Mouse (Mus musculus) heart, embryonic 16.5 days (tissue): ENCODE measurements around the gene Ivd. TPM values are rescaled to one million over a fixed set of nuclear protein-coding genes. Genes with fewer than 3 reads are reported as not detected.

Experiments
- ATAC-seq: fragments of 200-750 bp; cut with Nextera tagmentation; replicated peaks from 2 replicates; pipeline ENCODE4 v1.8.0; 2017; ENCODE audit warnings: moderate number of reproducible peaks; ENCODE audit not compliant: insufficient read depth, low FRiP score; ENCODE audit errors: extremely low read depth
- H3K27ac ChIP-seq: fragments of 300-500 bp; sonication (generic); 2 replicates; pipeline ENCODE4 v1.5.1; 2014; ENCODE audit warnings: mild to moderate bottlenecking, low read length, control low read depth, moderate library complexity
- H3K27me3 ChIP-seq: fragments of 300-500 bp; sonication (generic); 2 replicates; pipeline ENCODE4 v1.6.1; 2014; ENCODE audit warnings: low read length, mixed read lengths; ENCODE audit not compliant: control insufficient read depth, insufficient read depth
- H3K36me3 ChIP-seq: fragments of 300-500 bp; sonication (generic); 2 replicates; pipeline ENCODE4 v1.6.1; 2014; ENCODE audit not compliant: control insufficient read depth, insufficient read depth
- H3K4me1 ChIP-seq: fragments of 300-500 bp; sonication (generic); 2 replicates; pipeline ENCODE4 v1.6.1; 2014; ENCODE audit warnings: low read length, mixed read lengths; ENCODE audit not compliant: control insufficient read depth, insufficient read depth
- H3K4me2 ChIP-seq: fragments of 300-500 bp; sonication (generic); 2 replicates; pipeline ENCODE4 v1.6.1; 2014; ENCODE audit warnings: low read depth, mild to moderate bottlenecking, control low read depth, low read length
- H3K4me3 ChIP-seq: fragments of 300-500 bp; sonication (generic); 2 replicates; pipeline ENCODE4 v1.5.1; 2014; ENCODE audit warnings: mild to moderate bottlenecking, control low read depth, low read length
- H3K9ac ChIP-seq: fragments of 300-500 bp; sonication (generic); 2 replicates; pipeline ENCODE4 v1.6.1; 2014; ENCODE audit warnings: low read length, control low read depth
- H3K9me3 ChIP-seq: fragments of 300-500 bp; sonication (generic); replicated peaks from 2 replicates; pipeline ENCODE4 v1.6.1; 2016; ENCODE audit warnings: low read length; ENCODE audit not compliant: control insufficient read depth
- WGBS: fragments of 180-500 bp; shearing (Covaris S2); extraction: QIAGEN DNeasy Blood & Tissue Kit; methylation state at CpG from one replicate; pipeline ENCODE4 v1.1.7; 2014; 5-methylcytosine and 5-hydroxymethylcytosine counted together
- polyA plus RNA-seq: library from polyadenylated mRNA; unstranded; fragments of >200 nt; fragmentation: Nextera tagmentation; extraction: Ambion mirVana; gene quantifications from 2 replicates; pipeline ENCODE4 v1.2.1, GENCODE M21; 2015

The Ivd gene
- polyA plus RNA-seq, 1 experiment from 2014 or later = 97.4 TPM

DNA sequence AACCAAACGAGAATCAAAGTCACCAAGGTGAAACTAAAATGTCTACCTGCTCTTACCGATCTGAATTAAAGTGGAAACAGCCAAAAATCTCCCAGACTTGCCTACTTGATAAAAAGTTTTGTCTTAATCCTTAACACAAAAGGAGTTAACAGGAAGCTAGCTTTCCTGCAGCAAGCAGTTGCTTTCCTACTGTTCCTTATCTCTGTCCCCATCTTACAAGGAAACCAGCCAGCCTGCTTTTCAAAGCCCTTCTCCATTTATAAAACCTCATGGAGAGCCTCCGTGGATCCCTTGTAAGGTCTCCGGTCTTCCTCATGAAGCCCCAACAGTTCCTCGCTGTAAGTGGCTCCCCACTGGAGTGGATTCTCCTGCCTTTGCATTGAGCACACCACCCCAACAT lies 23.4 kb upstream of the Ivd start:
- WGBS = 40% methylated on average over 5 of the region's 5 CpGs

DNA sequence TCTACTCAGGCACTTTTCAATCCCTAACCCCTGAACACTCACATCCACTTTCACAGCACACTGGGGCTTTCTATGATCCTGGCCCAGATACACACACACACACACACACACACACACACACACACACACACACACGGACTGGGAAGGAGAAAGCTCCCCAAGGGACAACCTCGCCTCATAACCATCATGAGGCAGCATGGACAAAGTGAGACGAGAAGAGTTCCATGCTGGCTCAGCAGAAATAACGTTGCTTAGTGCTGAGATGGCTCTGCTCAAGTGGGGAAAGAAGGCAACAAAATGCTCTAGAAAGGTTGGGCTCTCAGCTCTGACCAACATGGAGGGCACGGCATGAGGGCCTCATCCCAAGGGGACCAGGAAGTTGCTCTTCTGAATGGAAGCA lies 20.6 kb upstream of the Ivd start:
- Histone ChIP-seq H3K9me3 (peaks cover 3% of the 10 kb centered on the region; the same call in 1 of the 2 replicates), H3K27me3 (no peaks in the 10 kb centered on the region), H3K9ac (no peak overlapping the region), H3K27ac (no peak overlapping the region), H3K4me1 (peaks cover 6% of the 10 kb centered on the region; the same call in 1 of the 2 replicates), H3K36me3 (no peaks in the 10 kb centered on the region), H3K4me3 (no peak overlapping the region), H3K4me2 (no peak overlapping the region)
- 71% methylated on average over 5 of the region's 5 CpGs for WGBS
- no peak for ATAC-seq

More for the DNA sequence above, 23.4 kb upstream of the Ivd start:
- ATAC-seq = no peak
- Histone ChIP-seq H3K36me3 (peaks cover 6% of the 10 kb centered on the region; the same call in 1 of the 2 replicates), H3K9ac (no peak overlapping the region), H3K27ac (no peak overlapping the region), H3K27me3 (no peaks in the 10 kb centered on the region), H3K9me3 (no peaks in the 10 kb centered on the region), H3K4me3 (no peak overlapping the region), H3K4me2 (no peak overlapping the region), H3K4me1 (peaks cover 5% of the 10 kb centered on the region; the same call in 1 of the 2 replicates)

DNA sequence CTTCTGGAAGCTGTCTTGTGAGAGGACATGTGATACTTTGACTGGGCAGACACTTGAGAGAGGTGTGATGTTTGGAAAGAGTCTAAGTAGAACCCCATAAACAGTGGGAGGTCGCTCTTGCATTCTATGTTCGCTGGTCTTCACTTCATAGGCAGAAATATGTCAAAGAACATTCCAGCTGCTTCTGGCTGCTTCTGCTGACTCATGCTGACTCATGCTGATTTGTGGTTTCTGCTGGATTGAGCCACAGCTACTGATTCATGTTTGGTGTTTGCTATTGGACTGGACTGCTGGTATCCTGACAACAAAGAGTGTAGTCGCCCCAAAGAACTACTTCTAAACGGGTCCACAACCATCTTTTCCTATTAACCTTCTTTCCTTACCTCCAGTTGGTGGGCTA lies 20.0 kb upstream of the Ivd start:
- Histone ChIP-seq H3K9ac (no peak overlapping the region), H3K36me3 (no peaks in the 10 kb centered on the region), H3K27me3 (no peaks in the 10 kb centered on the region), H3K4me3 (no peak overlapping the region), H3K4me1 (peaks cover 7% of the 10 kb centered on the region; the same call in 1 of the 2 replicates), H3K4me2 (no peak overlapping the region), H3K27ac (no peak overlapping the region), H3K9me3 (peaks cover 3% of the 10 kb centered on the region; the same call in 1 of the 2 replicates)
- 84% methylated on average over 4 of the region's 4 CpGs for WGBS
- ATAC-seq = no peak

DNA sequence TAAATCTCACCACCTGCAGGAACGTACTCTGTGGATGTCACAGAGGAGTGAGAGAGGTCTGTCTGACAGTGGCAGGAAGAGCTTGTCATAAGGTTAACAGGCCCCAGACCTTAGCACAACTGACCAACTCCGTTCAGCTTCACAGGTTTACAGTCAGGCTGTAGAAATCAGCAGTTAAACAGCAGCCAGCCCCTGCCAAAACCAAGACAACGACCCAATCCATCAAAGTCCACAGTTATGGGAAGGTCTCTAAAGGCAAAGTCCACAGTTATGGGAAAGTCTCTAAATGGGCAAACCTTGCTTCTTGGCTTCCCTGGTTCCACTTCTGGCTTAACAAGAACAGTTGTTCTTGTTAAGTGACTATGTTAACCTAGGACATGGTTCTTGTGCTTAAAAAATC lies 17.3 kb upstream of the Ivd start:
- H3K4me3 ChIP-seq = no peak overlapping the region
- no peak overlapping the region for H3K9ac ChIP-seq
- H3K36me3 ChIP-seq = no peaks in the 10 kb centered on the region
- ATAC-seq = no peak
- peaks cover 3% of the 10 kb centered on the region; the same call in 1 of the 2 replicates for H3K9me3 ChIP-seq
- H3K4me2 ChIP-seq = no peak overlapping the region
- no peak overlapping the region for H3K27ac ChIP-seq
- H3K27me3 ChIP-seq = no peaks in the 10 kb centered on the region
- 0 out of 2 replicates have a peak, but pooled peaks cover 2% of the 10 kb centered on the region for H3K4me1 ChIP-seq
- WGBS = 68% methylated on average over 3 of the region's 3 CpGs

DNA sequence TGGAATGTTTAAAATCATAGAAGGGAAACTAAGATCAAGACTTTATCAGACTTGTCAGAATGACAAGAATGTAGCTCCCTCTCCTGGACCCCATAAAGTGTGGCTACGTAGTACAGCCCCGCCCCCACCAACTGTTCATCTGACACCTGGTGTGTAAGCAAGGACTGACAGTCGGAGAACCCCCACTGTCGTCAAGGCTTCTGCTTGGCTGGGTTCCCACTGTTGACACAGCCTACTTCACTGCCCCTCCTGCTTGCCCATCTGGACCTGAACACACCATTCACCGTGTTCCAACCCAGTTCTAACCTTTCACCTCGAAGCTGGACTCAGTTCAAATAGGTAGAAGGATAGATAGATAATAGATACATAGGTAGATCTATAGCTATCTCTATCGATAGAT lies 15.5 kb upstream of the Ivd start:
- Histone ChIP-seq H3K4me3 (no peak overlapping the region), H3K9ac (no peak overlapping the region), H3K36me3 (no peaks in the 10 kb centered on the region), H3K27ac (no peak overlapping the region), H3K4me1 (0 out of 2 replicates have a peak, but pooled peaks cover 2% of the 10 kb centered on the region), H3K27me3 (no peaks in the 10 kb centered on the region), H3K4me2 (no peak overlapping the region), H3K9me3 (peaks cover 3% of the 10 kb centered on the region; the same call in 1 of the 2 replicates)
- no peak for ATAC-seq
- 46% methylated on average over 7 of the region's 7 CpGs for WGBS

DNA sequence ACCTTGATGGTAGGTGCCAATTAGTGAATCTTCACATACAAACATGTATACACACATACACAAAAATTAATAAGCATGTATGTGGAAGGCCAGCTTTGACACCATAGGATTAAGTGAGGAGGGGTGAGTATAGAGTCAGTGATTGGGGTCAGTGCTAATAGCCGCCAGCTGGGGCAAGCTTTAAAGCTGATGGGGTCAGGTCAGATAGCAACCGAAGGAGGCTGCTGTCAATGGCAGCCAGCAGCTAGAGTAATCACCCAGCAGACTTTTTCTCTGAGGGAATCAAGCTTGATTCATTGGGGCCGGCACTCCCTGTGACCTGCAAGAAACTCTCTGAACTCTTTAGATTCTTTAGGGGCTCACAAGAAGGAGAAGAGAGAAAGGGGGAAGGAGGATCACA lies 10.0 kb upstream of the Ivd start:
- H3K4me1 ChIP-seq = no peaks in the 10 kb centered on the region
- H3K4me3 ChIP-seq = no peak overlapping the region
- no peak for ATAC-seq

DNA sequence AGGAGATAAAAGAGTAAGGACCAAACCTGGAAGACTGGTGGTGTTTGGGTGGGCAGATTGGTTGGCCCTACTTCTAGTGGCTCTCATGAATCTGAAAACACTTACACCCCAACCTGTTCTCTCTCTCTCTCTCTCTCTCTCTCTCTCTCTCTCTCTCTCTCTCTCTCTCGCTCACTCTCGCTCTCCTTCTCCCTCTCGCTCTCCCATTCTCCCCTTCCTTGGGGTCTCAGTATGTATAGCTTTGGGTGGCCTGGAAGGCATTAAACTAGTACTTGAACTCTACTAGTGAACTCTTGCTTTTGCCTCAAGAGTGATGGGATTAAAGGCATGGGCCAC lies 554 bp downstream of the Ivd start:
- ATAC-seq = no peak; the same call in 1 of the 2 replicates
- H3K4me2 ChIP-seq = peak overlapping the region; percentile 70
- H3K4me1 ChIP-seq = peaks cover 11% of the 10 kb centered on the region
- peak overlapping the region; percentile 63 for H3K4me3 ChIP-seq
- no peaks in the 10 kb centered on the region for H3K36me3 ChIP-seq
- peak overlapping the region; percentile 28 for H3K27ac ChIP-seq
- H3K27me3 ChIP-seq = no peaks in the 10 kb centered on the region
- H3K9me3 ChIP-seq = no peaks in the 10 kb centered on the region
- 22% methylated on average over 3 of the region's 3 CpGs for WGBS
- peak overlapping the region; percentile 72 for H3K9ac ChIP-seq

More for the DNA sequence above, 10.0 kb upstream of the Ivd start:
- Histone ChIP-seq H3K27ac (no peak overlapping the region), H3K27me3 (no peaks in the 10 kb centered on the region), H3K9me3 (no peaks in the 10 kb centered on the region), H3K36me3 (no peaks in the 10 kb centered on the region), H3K4me2 (no peak overlapping the region), H3K9ac (no peak overlapping the region)
- WGBS = 26% methylated on average over 3 of the region's 3 CpGs

DNA sequence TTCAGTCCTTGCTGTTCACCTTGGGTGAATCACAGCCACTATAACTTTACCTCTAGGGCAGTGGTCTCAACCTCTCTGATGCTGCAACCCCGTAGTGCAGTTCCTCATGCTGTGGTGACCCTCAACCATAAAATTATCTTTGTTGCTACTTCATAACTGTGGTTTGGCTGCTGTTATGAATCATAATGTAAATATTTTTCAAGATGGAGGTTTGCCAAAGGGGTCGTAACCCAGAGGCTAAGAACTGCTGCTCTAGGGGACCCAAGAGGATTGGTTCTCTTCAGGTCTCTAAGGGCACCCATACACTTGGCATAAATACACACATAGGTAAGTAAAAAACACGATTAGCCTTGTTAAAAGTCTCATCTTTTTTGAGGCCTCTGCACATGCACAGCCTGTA lies 8.8 kb downstream of the Ivd start:
- Histone ChIP-seq H3K27ac (no peak overlapping the region), H3K4me1 (peaks cover 10% of the 10 kb centered on the region), H3K27me3 (no peaks in the 10 kb centered on the region), H3K9me3 (no peaks in the 10 kb centered on the region), H3K9ac (no peak overlapping the region), H3K4me3 (no peak overlapping the region), H3K4me2 (no peak overlapping the region), H3K36me3 (peaks cover 2% of the 10 kb centered on the region; the same call in 1 of the 2 replicates)
- ATAC-seq = no peak
- 75% methylated on average over 3 of the region's 3 CpGs for WGBS

DNA sequence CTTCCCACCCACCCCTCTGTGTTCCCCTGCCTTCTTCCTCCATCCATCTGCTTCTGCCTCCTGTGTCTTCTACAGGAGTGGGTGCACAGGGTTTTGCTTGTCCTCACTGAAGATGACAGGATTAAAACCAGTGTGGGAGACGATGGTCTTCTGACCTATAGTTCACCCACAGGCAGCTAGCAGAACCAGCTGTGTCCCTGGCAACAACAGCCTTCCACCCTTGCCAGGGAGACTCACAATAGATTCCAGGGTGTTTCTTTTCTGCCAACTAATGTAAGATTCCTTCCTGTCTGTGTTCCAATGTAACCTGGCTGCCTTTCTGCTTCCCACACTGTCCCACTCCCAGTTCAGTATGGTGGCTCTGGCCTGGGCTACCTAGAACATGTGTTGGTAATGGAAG lies 9.3 kb downstream of the Ivd start:
- H3K4me2 ChIP-seq = no peak overlapping the region
- WGBS = 73% methylated on average over 1 of the region's 1 CpGs
- H3K9me3 ChIP-seq = no peaks in the 10 kb centered on the region
- no peak overlapping the region for H3K27ac ChIP-seq
- ATAC-seq = no peak
- H3K27me3 ChIP-seq = no peaks in the 10 kb centered on the region
- H3K36me3 ChIP-seq = peaks cover 2% of the 10 kb centered on the region; the same call in 1 of the 2 replicates
- H3K4me1 ChIP-seq = peaks cover 10% of the 10 kb centered on the region
- H3K9ac ChIP-seq = no peak overlapping the region
- no peak overlapping the region for H3K4me3 ChIP-seq
